Mouse (Mus musculus) bone marrow macrophage, adult 2 months (primary cell): ENCODE measurements around the gene Pax7.

ENCODE experiments used
- CTCF ChIP-seq: IDR thresholded peaks from 2 replicates; pipeline ENCODE4 v1.5.1; 2012; ENCODE audit warnings: low read depth, mild to moderate bottlenecking, low read length, moderate library complexity
- POLR2A ChIP-seq: IDR thresholded peaks from 2 replicates; pipeline ENCODE4 v1.6.1; 2012; ENCODE audit warnings: mild to moderate bottlenecking, low read depth, low read length, borderline replicate concordance

DNA sequence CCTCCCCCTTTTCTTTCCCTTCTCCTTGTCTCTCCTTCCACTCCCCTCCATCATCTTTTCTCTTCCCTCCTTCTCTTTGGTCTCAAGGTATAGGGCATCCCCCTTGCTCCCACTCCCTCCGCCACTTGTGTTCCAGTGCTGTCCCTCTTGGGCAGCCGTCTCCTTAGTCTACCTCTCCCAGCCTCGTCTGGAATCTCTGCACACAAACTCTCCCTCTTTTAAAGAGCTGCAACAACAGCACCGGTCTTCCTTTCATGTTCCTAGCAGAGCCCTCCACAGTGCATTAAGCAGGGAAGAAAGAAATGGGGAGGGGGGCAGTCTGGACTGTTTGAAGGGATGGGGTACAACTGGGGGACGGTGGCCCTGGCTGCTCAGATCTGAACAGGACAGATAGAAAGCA lies 3.4 kb upstream of the Pax7 start:
- TF ChIP-seq POLR2A (no peak), CTCF (no peak)
